Mouse (Mus musculus): ENCODE data around the gene Gm45234.

The Gm45234 gene

GRCm38 (mm10) chr6:124740211-124740887, 15.5 kb downstream of the Gm45234 start:
- peak in 1 of 2 experiments; percentile 63 for DNase-seq (ENCODE audit: low spot score in 2 of 2)

GRCm38 (mm10) chr6:124739231-124739796, 16.5 kb downstream of the Gm45234 start:
- no peak for DNase-seq (ENCODE audit: low spot score in 2 of 2)

GRCm38 (mm10) chr6:124738511-124739023, 17.3 kb downstream of the Gm45234 start, which contains the start of gene Ptpn6:
Gene Ptpn6, minus strand, starts transcription at chr6:124738714.
- no peak for DNase-seq (ENCODE audit: low spot score in 2 of 2)

GRCm38 (mm10) chr6:124737040-124737439, 18.8 kb downstream of the Gm45234 start:
- DNase-seq (ENCODE audit: low spot score in 2 of 2), result no peak

GRCm38 (mm10) chr6:124734417-124734816, 21.4 kb downstream of the Gm45234 start:
- no peak for DNase-seq (ENCODE audit: low spot score in 2 of 2)

- no peak for DNase-seq (ENCODE audit: low spot score in 2 of 2)
Observed at GRCm38 (mm10) chr6:124732476-124733370, 23.1 kb downstream of the Gm45234 start.

- DNase-seq (ENCODE audit: low spot score in 2 of 2), result no peak
Observed at GRCm38 (mm10) chr6:124731038-124731437, 24.8 kb downstream of the Gm45234 start.

GRCm38 (mm10) chr6:124729850-124730705, 25.7 kb downstream of the Gm45234 start:
- DNase-seq (ENCODE audit: low spot score in 2 of 2), result no peak

- DNase-seq (ENCODE audit: low spot score in 2 of 2), result no peak
Observed at GRCm38 (mm10) chr6:124728621-124729020, 27.2 kb downstream of the Gm45234 start.

- DNase-seq (ENCODE audit: low spot score in 2 of 2), result no peak
Observed at GRCm38 (mm10) chr6:124724472-124724871, 31.3 kb downstream of the Gm45234 start.

GRCm38 (mm10) chr6:124723541-124723940, 32.3 kb downstream of the Gm45234 start:
- no peak for DNase-seq (ENCODE audit: low spot score in 2 of 2)

GRCm38 (mm10) chr6:124722876-124723473, 32.8 kb downstream of the Gm45234 start:
- no peak for DNase-seq (ENCODE audit: low spot score in 2 of 2)

GRCm38 (mm10) chr6:124720904-124721303, 34.9 kb downstream of the Gm45234 start:
- DNase-seq (ENCODE audit: low spot score in 2 of 2), result no peak

GRCm38 (mm10) chr6:124719354-124719978, 36.4 kb downstream of the Gm45234 start:
- no peak for DNase-seq (ENCODE audit: low spot score in 2 of 2)

GRCm38 (mm10) chr6:124718703-124719102, 37.1 kb downstream of the Gm45234 start:
- no peak for DNase-seq (ENCODE audit: low spot score in 2 of 2)

GRCm38 (mm10) chr6:124717968-124718367, 37.9 kb downstream of the Gm45234 start:
- DNase-seq (ENCODE audit: low spot score in 2 of 2), result no peak

- no peak for DNase-seq (ENCODE audit: low spot score in 2 of 2)
Observed at GRCm38 (mm10) chr6:124716864-124717490, 38.8 kb downstream of the Gm45234 start.

- DNase-seq (ENCODE audit: low spot score in 2 of 2), result no peak
Observed at GRCm38 (mm10) chr6:124712918-124713317, 42.9 kb downstream of the Gm45234 start.

- DNase-seq (ENCODE audit: low spot score in 2 of 2), result peak; percentile 95
Observed at GRCm38 (mm10) chr6:124711824-124712782, 43.7 kb downstream of the Gm45234 start, which contains the start of the genes Emg1 and Phb2. Gene Emg1, minus strand, starts transcription at chr6:124712178. Gene Phb2, plus strand, starts transcription at chr6:124712336.

Data from frontal cortex, postnatal 14 days (tissue).